Mouse (Mus musculus) kidney, adult 11 months (tissue): ENCODE measurements around the gene Cd37.

Experiments used
- DNase-seq: peaks from one replicate; pipeline ENCODE4 v3.0.0; 2022

The Cd37 gene

DNA sequence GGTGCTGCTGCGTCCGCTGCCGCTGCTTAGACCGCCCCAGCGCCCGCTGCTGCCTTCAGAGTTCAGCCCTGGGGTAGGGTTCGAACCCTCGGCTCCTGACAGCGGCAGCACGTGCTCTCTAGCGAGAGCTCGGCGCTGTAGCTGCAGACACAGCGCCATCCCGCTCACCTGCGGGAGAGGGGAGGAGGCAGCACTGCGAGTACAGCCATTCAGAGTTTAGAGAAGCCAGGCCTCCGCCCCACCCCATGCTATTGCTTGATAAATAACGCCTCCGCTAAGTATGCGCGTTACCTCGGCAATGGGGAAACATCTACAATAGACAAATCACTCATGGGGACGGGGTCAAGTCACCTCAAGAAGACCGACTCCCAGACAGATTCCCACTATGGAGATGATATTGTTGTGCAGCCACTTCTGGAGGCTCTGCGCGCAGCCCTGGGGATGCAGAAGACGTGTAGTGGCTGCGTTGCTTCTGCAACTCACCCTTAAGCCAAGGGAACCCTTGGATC, 4.5 kb downstream of the Cd37 start:
- no peak for DNase-seq

- DNase-seq: no peak
These were observed 5.2 kb downstream of the Cd37 start for GRCm38 (mm10) chr7:45233580-45234332.

GRCm38 (mm10) chr7:45232716-45233465, 6.0 kb downstream of the Cd37 start:
- no peak for DNase-seq

- DNase-seq: no peak
These were observed 7.0 kb downstream of the Cd37 start for GRCm38 (mm10) chr7:45231941-45232340.

DNA sequence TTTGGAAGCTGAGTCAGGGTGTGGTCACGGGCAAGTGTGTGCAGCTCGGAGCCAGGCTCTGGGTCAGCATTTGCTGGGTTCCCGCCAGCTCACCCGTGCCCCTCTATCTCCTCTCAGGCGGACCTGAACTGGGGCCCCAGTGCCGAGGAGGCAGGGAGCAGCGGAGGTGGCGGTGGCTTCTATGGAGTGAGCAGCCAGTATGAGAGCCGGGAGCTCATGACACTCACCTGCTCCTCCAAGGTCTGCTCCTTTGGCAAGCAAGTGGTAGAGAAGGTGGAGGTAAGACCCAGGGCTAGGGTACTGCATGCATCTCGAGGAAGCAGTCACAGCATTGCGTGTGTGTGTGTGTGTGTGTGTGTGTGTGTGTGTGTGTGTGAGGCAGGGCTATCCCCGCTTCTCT, 7.7 kb downstream of the Cd37 start:
- DNase-seq: no peak

GRCm38 (mm10) chr7:45229459-45230203, 9.3 kb downstream of the Cd37 start:
- no peak for DNase-seq

DNA sequence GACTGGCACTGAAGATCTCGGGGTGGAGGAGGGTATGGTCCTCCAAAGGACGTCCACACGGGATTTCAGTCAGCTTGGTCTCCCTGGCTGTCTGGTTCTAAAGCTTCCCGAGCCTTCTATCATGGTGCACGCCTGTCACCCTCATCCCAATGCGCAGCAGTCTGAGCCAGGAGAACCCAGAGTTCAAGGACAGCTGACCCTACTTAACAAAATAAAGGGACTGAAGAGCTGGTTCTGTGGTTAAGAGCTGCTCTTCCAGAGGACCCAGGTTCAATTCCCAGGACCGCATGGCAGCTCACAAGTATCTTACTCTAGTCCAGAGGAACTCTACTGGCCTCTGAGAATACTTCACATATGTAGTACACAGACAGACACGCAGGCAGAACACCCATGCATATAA, 9.9 kb downstream of the Cd37 start:
- DNase-seq: no peak

DNA sequence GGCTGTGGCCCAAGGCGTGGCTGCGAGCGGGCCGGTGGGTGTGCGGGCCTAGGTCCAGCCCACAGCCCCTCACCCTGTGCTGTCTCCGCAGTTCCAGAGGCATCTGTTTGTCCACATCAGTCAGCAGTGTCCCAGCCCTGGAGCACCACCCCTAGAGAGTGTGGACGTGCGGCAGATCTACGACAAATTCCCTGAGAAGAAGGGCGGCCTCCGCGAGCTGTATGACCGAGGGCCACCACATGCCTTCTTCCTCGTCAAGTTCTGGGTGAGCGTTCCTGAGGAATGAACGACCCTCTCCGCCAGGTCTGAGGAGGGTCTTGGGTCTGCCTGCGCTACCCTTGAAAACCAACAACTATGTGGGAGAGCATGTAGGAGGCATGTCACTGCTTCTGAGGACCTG, 10.4 kb downstream of the Cd37 start:
- no peak for DNase-seq

DNA sequence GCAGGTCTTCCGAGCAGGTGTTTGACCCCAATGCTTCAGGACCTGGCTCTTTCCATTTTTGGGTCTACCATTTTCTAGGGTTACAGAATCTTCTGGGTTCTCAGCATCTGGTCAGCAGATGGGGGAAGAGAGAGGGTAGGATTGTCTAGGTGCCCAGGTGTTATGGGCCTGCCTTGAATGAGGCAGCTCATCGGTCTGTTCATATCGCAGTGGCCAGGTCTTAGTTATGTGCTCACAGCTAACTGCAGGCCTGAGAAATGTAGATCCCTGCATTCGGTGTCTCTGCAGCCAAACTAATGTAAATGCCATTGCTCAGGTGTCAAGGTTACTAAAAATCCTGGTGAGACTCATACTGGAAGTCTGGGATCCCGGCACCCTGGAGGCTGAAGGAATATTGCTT, 12.5 kb downstream of the Cd37 start:
- no peak for DNase-seq

DNA sequence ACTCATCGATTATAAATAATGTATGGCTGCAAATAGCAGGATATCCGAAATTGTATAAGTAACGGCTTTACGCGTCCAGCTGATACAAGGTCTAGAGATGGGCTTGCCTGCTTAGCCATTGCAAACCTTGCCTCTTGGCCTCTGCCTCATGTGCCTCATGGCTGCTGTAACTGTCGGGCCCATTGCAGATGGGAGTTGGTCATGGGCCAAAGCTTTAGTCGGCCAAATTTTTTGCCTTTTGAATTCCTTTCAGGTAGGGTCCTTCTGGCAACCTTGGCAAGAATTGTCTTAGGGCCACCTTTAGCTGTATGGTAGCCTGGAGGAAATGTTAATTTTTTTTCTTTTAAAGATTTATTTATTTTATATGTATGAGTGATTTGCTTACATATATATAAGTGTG, 14.1 kb downstream of the Cd37 start:
- DNase-seq: no peak

- DNase-seq: no peak
These were observed 17.2 kb downstream of the Cd37 start for GRCm38 (mm10) chr7:45221680-45222079.

- DNase-seq: no peak
These were observed 22.3 kb downstream of the Cd37 start for GRCm38 (mm10) chr7:45216442-45217183.

DNA sequence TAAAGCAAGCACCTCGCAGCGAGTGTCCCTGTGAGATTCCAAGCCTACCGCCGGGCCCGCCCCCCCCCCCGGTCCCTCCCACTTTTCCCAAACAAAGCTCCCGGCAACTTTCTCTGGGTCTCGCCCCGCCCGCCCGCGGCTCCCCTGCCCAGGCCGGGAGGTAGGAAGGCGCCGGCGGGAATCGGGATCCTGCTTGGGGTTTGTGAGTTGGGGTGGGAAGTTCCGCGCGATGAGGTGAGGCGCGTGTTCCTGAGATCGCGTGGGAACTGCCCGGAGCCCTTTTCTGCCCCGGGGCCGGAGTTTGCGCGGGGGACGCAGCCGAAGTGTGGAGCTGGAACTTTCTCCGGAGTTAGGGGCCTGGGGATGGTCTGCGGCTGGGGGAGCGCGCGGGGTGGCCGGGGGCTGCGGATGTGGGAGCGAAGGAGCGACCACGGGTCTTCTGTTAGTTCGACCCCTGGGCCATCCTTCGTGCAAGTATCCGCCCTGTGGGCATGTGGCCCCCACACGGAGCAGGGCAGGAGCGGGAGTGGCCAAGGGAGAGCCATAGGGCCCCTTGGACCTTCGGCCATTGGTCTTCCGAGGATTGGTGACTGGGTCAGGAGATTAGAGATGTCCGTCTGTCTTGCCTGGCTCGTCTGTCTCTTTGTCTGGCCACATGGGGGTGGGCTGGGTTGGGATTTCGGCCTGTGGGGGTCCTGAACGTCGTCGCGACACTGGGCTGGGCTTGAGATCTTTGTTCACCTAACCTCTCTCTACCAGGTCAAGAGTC, 23.1 kb downstream of the Cd37 start, which contains the start of gene Tead2:
Gene Tead2 (plus strand): TSS at position 81 of the 769 bp plus-strand sequence.
- DNase-seq: no peak

GRCm38 (mm10) chr7:45213708-45214107, 25.2 kb downstream of the Cd37 start:
- DNase-seq: no peak

GRCm38 (mm10) chr7:45212356-45212755, 26.6 kb downstream of the Cd37 start:
- DNase-seq: no peak

GRCm38 (mm10) chr7:45211851-45212251, 27.1 kb downstream of the Cd37 start, which contains the start of gene Dkkl1:
TSS of gene Dkkl1 (minus strand) at chr7:45212147.
- no peak for DNase-seq

DNA sequence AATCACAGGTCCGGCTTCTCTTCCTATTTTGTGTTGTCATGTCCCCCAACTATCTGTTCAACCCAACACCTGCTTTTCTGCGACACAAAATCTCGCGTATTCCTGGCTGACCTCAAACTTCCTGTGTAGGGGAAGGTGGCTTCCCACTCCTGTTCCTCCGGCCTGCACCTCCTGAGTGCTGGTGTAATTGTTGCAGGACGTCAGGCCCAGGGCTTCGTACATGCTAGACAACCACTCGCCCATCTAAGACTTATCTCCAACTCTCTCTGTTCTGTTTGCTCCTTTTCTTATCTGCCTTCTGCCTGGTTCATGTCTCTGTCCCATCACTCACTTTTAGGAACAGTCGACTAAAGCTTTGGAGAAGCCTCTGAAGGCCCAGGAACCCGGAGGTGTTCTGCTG, 27.8 kb downstream of the Cd37 start:
- DNase-seq: no peak

- DNase-seq: no peak
These were observed 30.7 kb downstream of the Cd37 start for GRCm38 (mm10) chr7:45208260-45208659.

DNA sequence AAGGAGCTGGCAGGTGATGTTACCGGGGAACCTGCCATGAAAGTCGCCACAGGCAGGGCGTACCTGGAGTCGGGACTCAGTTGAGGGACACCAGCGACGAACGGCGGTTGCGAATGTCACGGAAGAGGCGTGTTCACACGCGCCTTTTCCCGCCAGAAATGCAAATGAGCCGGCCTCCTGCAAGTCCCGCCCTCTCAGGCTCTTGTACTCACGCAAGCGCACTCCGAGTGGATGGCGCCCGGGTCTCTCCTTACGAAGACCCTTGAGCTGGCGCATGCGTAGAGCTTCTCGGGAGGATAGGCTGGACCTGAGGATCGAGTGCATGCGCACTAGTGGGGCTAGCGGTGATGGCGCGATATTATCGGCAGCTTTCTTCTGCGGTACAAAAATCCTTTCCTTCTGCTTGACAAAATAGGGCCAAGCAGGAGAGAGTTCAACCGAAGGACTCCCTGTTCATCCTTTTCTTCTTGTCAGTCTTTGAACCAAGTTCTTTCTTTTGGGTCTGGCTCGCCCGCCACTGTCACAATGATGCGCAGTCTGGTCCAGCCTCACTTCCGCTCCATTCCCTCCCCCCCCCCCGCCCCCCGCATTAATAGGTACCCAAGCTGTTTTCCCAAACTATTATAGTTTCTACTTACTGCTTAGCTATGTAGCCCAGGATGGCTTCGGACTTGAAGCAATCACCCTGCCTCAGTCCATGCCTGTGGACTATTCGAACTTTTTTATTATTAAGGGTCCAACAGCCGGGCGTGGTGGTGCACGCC, 34.4 kb downstream of the Cd37 start, which contains the start of gene Ccdc155:
Gene Ccdc155 (minus strand): TSS at position 513 of the 764 bp plus-strand sequence.
- peak; percentile 88 for DNase-seq

- DNase-seq: no peak
These were observed 36.3 kb downstream of the Cd37 start for GRCm38 (mm10) chr7:45202654-45203053.

DNA sequence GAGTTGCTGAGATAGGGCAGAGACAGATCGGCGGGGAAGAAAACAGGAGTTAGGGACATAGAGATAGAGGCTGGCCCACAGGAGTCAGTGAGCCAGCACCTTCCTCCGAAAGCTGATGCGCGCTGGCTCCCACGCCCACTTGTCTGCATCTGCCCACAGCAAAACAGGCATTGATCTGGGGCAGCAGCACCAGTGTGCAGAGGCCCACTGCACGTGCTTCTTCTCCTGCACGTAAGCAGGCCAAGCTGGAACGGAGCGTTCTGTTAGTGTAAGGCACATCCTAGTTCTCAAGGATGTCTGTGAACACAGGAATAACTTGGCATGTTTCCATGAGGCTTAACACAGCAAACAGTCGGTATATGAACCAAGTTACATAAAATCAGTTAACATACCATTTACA, 40.0 kb downstream of the Cd37 start:
- DNase-seq: no peak
